ENCODE assay signal across 13 mouse cellular contexts in the genomic region with DNA sequence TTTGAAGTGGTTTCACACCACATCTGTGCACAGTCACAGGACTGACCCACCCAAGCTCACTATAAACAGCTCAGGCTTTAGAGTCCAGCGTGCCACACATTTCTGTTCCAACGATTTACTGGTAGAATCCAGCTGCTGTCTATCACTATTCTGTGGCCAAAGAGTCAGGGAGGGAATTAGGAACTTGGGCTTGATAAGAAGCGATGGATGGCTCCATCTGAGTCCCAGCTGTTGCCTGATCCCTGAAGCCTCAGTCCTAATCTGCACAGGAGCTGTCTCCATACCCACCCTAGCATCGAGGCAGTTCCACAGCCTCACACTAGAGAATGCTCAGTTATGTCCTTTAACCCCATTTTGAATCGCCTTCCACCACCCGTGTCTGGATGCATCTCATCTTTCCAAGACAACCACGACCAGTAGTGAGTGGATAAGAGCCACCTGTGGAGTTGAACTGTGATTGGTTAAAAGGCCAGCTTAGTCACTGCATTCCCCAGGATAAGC.
DNase-seq lines count a peak whose midpoint lies in the region; ATAC-seq lines count a peak whose summit lies in the region.
"Had no signal": no experiment of that assay in that cellular context is flagged by ENCODE, and none has a peak within 500 bp of the region (broad histone marks: within the 10 kb centered on the region; RNA-seq: fewer than 3 reads in every experiment).

No protein-coding gene starts in this region.

- 40% methylated on average over 7 of the region's 7 CpGs for WGBS in kidney, embryonic 14.5 days
- 55% methylated on average over 7 of the region's 7 CpGs for WGBS in liver, embryonic 11.5 days

- intact Hi-C loops in heart, postnatal 25 days (cut with DNase I), result no loop called here
- intact Hi-C loops in left cerebral cortex, postnatal 4 days (cut with DNase I), result no loop called here

- no peak overlapping the region for H3K27ac ChIP-seq in kidney, embryonic 14.5 days (ENCODE audit: low read depth, low read length)
- H3K27ac ChIP-seq in liver, embryonic 11.5 days (ENCODE audit: low read depth, low read length), result no peak overlapping the region
- H3K27ac ChIP-seq: neural tube, embryonic 13.5 days had no signal

- H3K36me3 ChIP-seq in kidney, embryonic 14.5 days (ENCODE audit: control insufficient read depth, insufficient read depth, low read length), result no peaks in the 10 kb centered on the region
- H3K36me3 ChIP-seq in liver, embryonic 11.5 days (ENCODE audit: control insufficient read depth, insufficient read depth, low read length), result no peaks in the 10 kb centered on the region
- H3K36me3 ChIP-seq: neural tube, embryonic 13.5 days had no signal

- no peaks in the 10 kb centered on the region for H3K27me3 ChIP-seq in kidney, embryonic 14.5 days (ENCODE audit: control insufficient read depth, insufficient read depth, low read length)
- no peaks in the 10 kb centered on the region for H3K27me3 ChIP-seq in liver, embryonic 11.5 days (replicated peaks; ENCODE audit: control insufficient read depth, insufficient read depth, low read length)
- H3K27me3 ChIP-seq: neural tube, embryonic 13.5 days had no signal

- no peak overlapping the region for H3K4me2 ChIP-seq in kidney, embryonic 14.5 days (replicated peaks; ENCODE audit: low read depth, low read length)
- H3K4me2 ChIP-seq in liver, embryonic 11.5 days, result no peak overlapping the region
- H3K4me2 ChIP-seq: neural tube, embryonic 13.5 days had no signal

- H3K9me3 ChIP-seq in kidney, embryonic 14.5 days (ENCODE audit: control insufficient read depth, low read length), result no peaks in the 10 kb centered on the region
- no peaks in the 10 kb centered on the region for H3K9me3 ChIP-seq in liver, embryonic 11.5 days (ENCODE audit: control insufficient read depth, low read length)
- H3K9me3 ChIP-seq: neural tube, embryonic 13.5 days had no signal

- DNase-seq in kidney, postnatal 36 days, result no peak
- peak; percentile 73 to 76 for DNase-seq in heart, adult 9 months (ENCODE audit: low spot score in 2 of 2)
- DNase-seq in heart, postnatal 25 days (ENCODE audit: low spot score), result peak; percentile 44
- peak; percentile 43 for DNase-seq in lung, postnatal 36 days
- DNase-seq in left cerebral cortex, postnatal 4 days, result no peak
- no peak for DNase-seq in cerebellum, postnatal 4 days (ENCODE audit: low spot score in 2 of 2)
- no peak for DNase-seq in liver, embryonic 11.5 days (ENCODE audit: low spot score)
- DNase-seq: cerebellum, adult 11-12 months; retina, postnatal 1 day had no signal

- ATAC-seq in kidney, embryonic 14.5 days (ENCODE audit: low FRiP score, low TSS enrichment), result peak; percentile 46; the same call in 1 of the 2 replicates
- no peak for ATAC-seq in liver, embryonic 11.5 days (replicated peaks; ENCODE audit: low FRiP score)
- ATAC-seq: inflammation-experienced regulatory T-cells, adult 6 months; midbrain, embryonic 16.5 days had no signal

- no peaks in the 10 kb centered on the region for H3K4me1 ChIP-seq in kidney, embryonic 14.5 days (ENCODE audit: control insufficient read depth, insufficient read depth, low read length)
- no peaks in the 10 kb centered on the region for H3K4me1 ChIP-seq in liver, embryonic 11.5 days (replicated peaks; ENCODE audit: control insufficient read depth, insufficient read depth, low read length)
- H3K4me1 ChIP-seq: neural tube, embryonic 13.5 days had no signal

- H3K9ac ChIP-seq in kidney, embryonic 14.5 days (ENCODE audit: low read depth, low read length), result no peak overlapping the region
- H3K9ac ChIP-seq in liver, embryonic 11.5 days (ENCODE audit: low read depth, low read length), result no peak overlapping the region
- H3K9ac ChIP-seq: neural tube, embryonic 13.5 days had no signal

- H3K4me3 ChIP-seq in kidney, embryonic 14.5 days (ENCODE audit: low read length), result no peak overlapping the region
- no peak overlapping the region for H3K4me3 ChIP-seq in liver, embryonic 11.5 days (ENCODE audit: low read depth, low read length)
- H3K4me3 ChIP-seq: neural tube, embryonic 13.5 days had no signal

Comparison
In these comparisons a context has a peak if more than half of its experiments do, and no peak if none do; other contexts are left out.
1. DNase-seq: peak in heart, adult 9 months (2 of 2), heart, postnatal 25 days (single experiment) and lung, postnatal 36 days (single experiment); none in kidney, postnatal 36 days (0 of 2), left cerebral cortex, postnatal 4 days (single experiment), cerebellum, postnatal 4 days (0 of 2) and liver, embryonic 11.5 days (single experiment).